Mouse (Mus musculus): ENCODE measurements around the gene Cst6. TPM values are rescaled to one million over a fixed set of nuclear protein-coding genes. Genes with fewer than 3 reads are reported as not detected.

Gene Cst6
- polyA plus RNA-seq, 1 experiment from 2014 or later = 1.3 TPM

GRCm38 (mm10) chr19:5306968-5307734 lies 42.2 kb downstream of the Cst6 start:
- Histone ChIP-seq H3K4me2 (replicated peaks) (peak overlapping the region; percentile 44), H3K4me1 (no peaks in the 10 kb centered on the region), H3K4me3 (peak overlapping the region; percentile 17), H3K9ac (no peak overlapping the region), H3K27ac (no peak overlapping the region), H3K9me3 (no peaks in the 10 kb centered on the region), H3K36me3 (peaks cover 16% of the 10 kb centered on the region), H3K27me3 (peaks cover 19% of the 10 kb centered on the region)
- WGBS = 41% methylated on average over 98 of the region's 98 CpGs
- 0 out of 2 replicates have a peak, but pooled peaks have one; percentile 22 for ATAC-seq (ENCODE audit: insufficient number of reproducible peaks, insufficient read depth, low FRiP score, low TSS enrichment)

DNA sequence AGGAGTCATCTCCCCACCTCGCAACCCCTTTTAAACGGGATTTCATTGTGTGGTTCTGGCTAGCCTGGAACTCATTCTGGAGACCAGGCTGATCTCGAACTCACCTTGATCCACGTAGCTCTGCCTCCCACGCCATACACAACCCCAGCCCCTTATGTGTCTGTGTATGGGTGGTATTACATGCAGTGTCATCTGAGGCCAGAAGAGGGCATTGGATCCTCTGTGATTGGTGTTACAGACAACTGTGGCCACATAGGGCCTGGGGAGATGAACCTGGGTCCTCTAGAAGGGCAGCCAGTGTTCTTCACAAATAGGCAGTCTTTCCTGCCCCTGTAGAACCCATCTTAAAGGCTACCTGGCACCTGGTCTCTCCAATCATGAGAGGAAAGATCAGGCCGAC lies 43.1 kb downstream of the Cst6 start:
- Histone ChIP-seq H3K4me2 (replicated peaks) (no peak overlapping the region), H3K36me3 (peaks cover 16% of the 10 kb centered on the region), H3K27me3 (peaks cover 19% of the 10 kb centered on the region), H3K27ac (no peak overlapping the region), H3K4me3 (no peak overlapping the region), H3K4me1 (no peaks in the 10 kb centered on the region), H3K9ac (no peak overlapping the region), H3K9me3 (no peaks in the 10 kb centered on the region)
- WGBS = 84% methylated on average over 6 of the region's 6 CpGs
- no peak for ATAC-seq (ENCODE audit: insufficient number of reproducible peaks, insufficient read depth, low FRiP score, low TSS enrichment)

DNA sequence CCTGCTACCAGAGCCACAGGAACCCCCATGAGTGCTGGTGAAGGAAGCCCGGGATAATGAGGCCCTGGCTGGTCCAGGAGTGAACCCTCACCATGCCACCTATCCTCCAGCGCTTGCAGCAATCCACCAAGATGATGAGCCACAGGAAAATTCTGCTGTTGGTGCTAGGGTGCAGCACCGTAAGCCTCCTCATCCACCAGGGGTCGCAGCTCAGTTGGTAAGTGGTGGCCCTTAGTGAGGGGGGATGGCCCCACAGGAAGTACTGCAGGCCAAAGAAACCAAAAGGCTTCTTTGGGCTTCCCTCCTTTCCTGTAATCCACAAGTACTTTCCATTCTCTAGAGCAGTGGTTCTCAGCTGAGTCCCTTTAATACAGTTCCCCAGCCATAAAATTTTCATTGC lies 46.9 kb downstream of the Cst6 start:
- H3K36me3 ChIP-seq = peaks cover 14% of the 10 kb centered on the region
- H3K27me3 ChIP-seq = peaks cover 11% of the 10 kb centered on the region
- H3K27ac ChIP-seq = no peak overlapping the region
- H3K4me1 ChIP-seq = peaks cover 15% of the 10 kb centered on the region
- no peak overlapping the region for H3K4me3 ChIP-seq
- no peak overlapping the region for H3K4me2 ChIP-seq (replicated peaks)
- H3K9ac ChIP-seq = no peak overlapping the region
- no peak for ATAC-seq (ENCODE audit: insufficient number of reproducible peaks, insufficient read depth, low FRiP score, low TSS enrichment)
- WGBS = 18% methylated on average over 4 of the region's 4 CpGs
- H3K9me3 ChIP-seq = no peaks in the 10 kb centered on the region

- Histone ChIP-seq H3K27me3 (no peaks in the 10 kb centered on the region), H3K27ac (no peak overlapping the region), H3K4me3 (no peak overlapping the region), H3K36me3 (no peaks in the 10 kb centered on the region), H3K9me3 (no peaks in the 10 kb centered on the region), H3K4me1 (peaks cover 22% of the 10 kb centered on the region), H3K4me2 (replicated peaks) (no peak overlapping the region), H3K9ac (no peak overlapping the region)
- no peak for ATAC-seq (ENCODE audit: insufficient number of reproducible peaks, insufficient read depth, low FRiP score, low TSS enrichment)
- WGBS = 73% methylated on average over 6 of the region's 6 CpGs
Measured at GRCm38 (mm10) chr19:5300588-5300987, 48.8 kb downstream of the Cst6 start.

GRCm38 (mm10) chr19:5297903-5298800 lies 51.2 kb downstream of the Cst6 start, which contains the start of gene Gal3st3:
TSS of gene Gal3st3 (plus strand) at chr19:5298331.
- Histone ChIP-seq H3K4me1 (peaks cover 32% of the 10 kb centered on the region), H3K36me3 (peaks cover 7% of the 10 kb centered on the region), H3K4me3 (peak within 1 kb of the TSS; percentile 48), H3K27ac (peak within 1 kb of the TSS; percentile 56), H3K27me3 (no peaks in the 10 kb centered on the region), H3K9me3 (no peaks in the 10 kb centered on the region), H3K9ac (peak within 1 kb of the TSS; percentile 69), H3K4me2 (replicated peaks) (peak within 1 kb of the TSS; percentile 59)
- ATAC-seq (ENCODE audit: insufficient number of reproducible peaks, insufficient read depth, low FRiP score, low TSS enrichment) = peak; percentile 44; the same call in 1 of the 2 replicates
- WGBS = 5% methylated on average over 32 of the region's 32 CpGs

- Histone ChIP-seq H3K36me3 (peaks cover 20% of the 10 kb centered on the region), H3K27ac (no peak overlapping the region), H3K4me1 (peaks cover 32% of the 10 kb centered on the region), H3K27me3 (no peaks in the 10 kb centered on the region), H3K9me3 (no peaks in the 10 kb centered on the region), H3K4me3 (no peak overlapping the region), H3K9ac (no peak overlapping the region), H3K4me2 (replicated peaks) (no peak overlapping the region)
- ATAC-seq (ENCODE audit: insufficient number of reproducible peaks, insufficient read depth, low FRiP score, low TSS enrichment) = no peak
- WGBS = 81% methylated on average over 5 of the region's 5 CpGs
Measured at GRCm38 (mm10) chr19:5296630-5297029, 52.7 kb downstream of the Cst6 start.

GRCm38 (mm10) chr19:5295736-5296075 lies 53.7 kb downstream of the Cst6 start:
- no peaks in the 10 kb centered on the region for H3K27me3 ChIP-seq
- peak; percentile 39; the same call in 1 of the 2 replicates for ATAC-seq (ENCODE audit: insufficient number of reproducible peaks, insufficient read depth, low FRiP score, low TSS enrichment)
- H3K4me2 ChIP-seq (replicated peaks) = peak overlapping the region; percentile 67
- peak overlapping the region; percentile 78 for H3K4me3 ChIP-seq
- H3K9me3 ChIP-seq = no peaks in the 10 kb centered on the region
- WGBS = 6% methylated on average over 13 of the region's 13 CpGs
- peak overlapping the region; percentile 80 for H3K9ac ChIP-seq
- peaks cover 32% of the 10 kb centered on the region for H3K4me1 ChIP-seq
- peaks cover 28% of the 10 kb centered on the region for H3K36me3 ChIP-seq
- H3K27ac ChIP-seq = peak overlapping the region; percentile 89

DNA sequence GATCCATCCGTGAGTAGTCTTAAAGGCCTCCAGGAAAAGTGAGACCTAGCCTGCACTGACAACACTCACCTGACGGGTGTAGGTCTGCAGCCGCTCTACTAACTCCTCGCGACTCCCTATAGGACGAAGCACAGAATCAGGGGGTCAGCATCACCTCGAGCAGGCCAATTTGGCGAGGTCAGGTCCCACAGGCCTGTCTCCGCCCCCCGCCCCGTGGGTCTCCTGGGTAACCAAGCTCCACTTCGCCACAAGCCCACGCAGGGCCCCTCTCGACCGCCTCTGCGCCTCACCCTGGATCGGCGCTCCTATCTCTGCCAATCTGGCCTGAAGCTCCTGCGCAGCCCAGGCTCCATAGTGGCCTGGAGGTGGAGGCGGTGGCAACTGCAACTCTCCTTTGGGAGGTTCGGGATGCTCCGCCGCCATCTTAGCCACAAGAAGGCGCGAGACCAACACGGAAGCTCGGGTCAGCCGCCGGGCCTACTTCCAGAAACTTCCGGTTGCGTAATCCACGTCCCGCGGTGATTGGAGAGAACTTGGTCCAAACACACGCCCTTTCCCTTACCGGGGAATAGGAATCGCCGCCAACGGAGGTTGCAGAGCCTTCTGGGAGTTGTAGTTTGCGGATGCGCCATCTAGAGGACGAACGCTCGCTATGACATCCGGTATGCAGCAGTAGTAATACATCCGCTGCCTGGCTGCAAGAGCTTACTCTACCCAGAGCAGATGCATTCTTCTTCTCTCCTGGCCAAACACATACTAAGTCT lies 54.2 kb downstream of the Cst6 start, which contains the start of gene Sf3b2:
Sf3b2 (minus strand) TSS at position 484 of the 764 bp plus-strand sequence.
- H3K4me1 ChIP-seq = peaks cover 32% of the 10 kb centered on the region
- ATAC-seq (ENCODE audit: insufficient number of reproducible peaks, insufficient read depth, low FRiP score, low TSS enrichment) = peak; percentile 92
- H3K36me3 ChIP-seq = peaks cover 34% of the 10 kb centered on the region
- H3K27me3 ChIP-seq = no peaks in the 10 kb centered on the region
- peak within 1 kb of the TSS; percentile 92 for H3K4me2 ChIP-seq (replicated peaks)
- peak within 1 kb of the TSS; percentile 89 for H3K27ac ChIP-seq
- H3K4me3 ChIP-seq = peak within 1 kb of the TSS; percentile 78
- under 1% methylated on average over 46 of the region's 46 CpGs for WGBS
- H3K9ac ChIP-seq = peak within 1 kb of the TSS; percentile 80
- H3K9me3 ChIP-seq = no peaks in the 10 kb centered on the region

Other genes starting within 250 kb of the Cst6 start
- 247 and 248 TPM in 2 replicates for gene Rab1b, start 242.5 kb downstream of the Cst6 start, polyA plus RNA-seq (2016; fragmentation: Nextera tagmentation; extraction: Ambion mirVana)
- 30.6 and 35.3 TPM in 2 replicates for gene Klc2, start 231.0 kb downstream of the Cst6 start, polyA plus RNA-seq (2016; fragmentation: Nextera tagmentation; extraction: Ambion mirVana)
- gene Pacs1, start 76.5 kb downstream of the Cst6 start, polyA plus RNA-seq (2016; fragmentation: Nextera tagmentation; extraction: Ambion mirVana) = 31.3 and 32.2 TPM in 2 replicates
- 386 and 406 TPM in 2 replicates for gene Sf3b2, start 54.1 kb downstream of the Cst6 start, polyA plus RNA-seq (2016; fragmentation: Nextera tagmentation; extraction: Ambion mirVana)
- gene Gal3st3, start 51.2 kb downstream of the Cst6 start, polyA plus RNA-seq (2016; fragmentation: Nextera tagmentation; extraction: Ambion mirVana) = 8.1 and 8.5 TPM in 2 replicates
- gene Catsper1, start 13.8 kb downstream of the Cst6 start, polyA plus RNA-seq (2016; fragmentation: Nextera tagmentation; extraction: Ambion mirVana) = not detected in 2 replicates
- 63.5 and 66.8 TPM in 2 replicates for gene Eif1ad, start 17.2 kb upstream of the Cst6 start, polyA plus RNA-seq (2016; fragmentation: Nextera tagmentation; extraction: Ambion mirVana)
- 384 and 411 TPM in 2 replicates for gene Banf1, start 17.6 kb upstream of the Cst6 start, polyA plus RNA-seq (2016; fragmentation: Nextera tagmentation; extraction: Ambion mirVana)
- 98.9 and 107 TPM in 2 replicates for gene Sart1, start 39.1 kb upstream of the Cst6 start, polyA plus RNA-seq (2016; fragmentation: Nextera tagmentation; extraction: Ambion mirVana)
- gene Tsga10ip, start 53.0 kb upstream of the Cst6 start, polyA plus RNA-seq (2016; fragmentation: Nextera tagmentation; extraction: Ambion mirVana) = 0.45 and 0.55 TPM in 2 replicates
- 303 and 323 TPM in 2 replicates for gene Drap1, start 75.4 kb upstream of the Cst6 start, polyA plus RNA-seq (2016; fragmentation: Nextera tagmentation; extraction: Ambion mirVana)
- gene AI837181, start 75.6 kb upstream of the Cst6 start, polyA plus RNA-seq (2016; fragmentation: Nextera tagmentation; extraction: Ambion mirVana) = 67.2 and 67.9 TPM in 2 replicates
- not detected in 2 replicates for gene Fosl1, start 98.0 kb upstream of the Cst6 start, polyA plus RNA-seq (2016; fragmentation: Nextera tagmentation; extraction: Ambion mirVana)
- 10.8 and 11.0 TPM in 2 replicates for gene Ccdc85b, start 108.3 kb upstream of the Cst6 start, polyA plus RNA-seq (2016; fragmentation: Nextera tagmentation; extraction: Ambion mirVana)
- 146 and 150 TPM in 2 replicates for gene Fibp, start 111.0 kb upstream of the Cst6 start, polyA plus RNA-seq (2016; fragmentation: Nextera tagmentation; extraction: Ambion mirVana)
- 1.9 and 2.1 TPM in 2 replicates for gene Ctsw, start 118.9 kb upstream of the Cst6 start, polyA plus RNA-seq (2016; fragmentation: Nextera tagmentation; extraction: Ambion mirVana)
- gene Efemp2, start 124.4 kb upstream of the Cst6 start, polyA plus RNA-seq (2016; fragmentation: Nextera tagmentation; extraction: Ambion mirVana) = 145 TPM in 2 replicates
- 44.1 and 46.6 TPM in 2 replicates for gene Mus81, start 138.8 kb upstream of the Cst6 start, polyA plus RNA-seq (2016; fragmentation: Nextera tagmentation; extraction: Ambion mirVana)
- gene Cfl1, start 140.9 kb upstream of the Cst6 start, polyA plus RNA-seq (2016; fragmentation: Nextera tagmentation; extraction: Ambion mirVana) = 2,582 and 2,586 TPM in 2 replicates
- 0.15 TPM in 1 of 2 replicates, not detected in the other for gene 1700020D05Rik, start 154.2 kb upstream of the Cst6 start, polyA plus RNA-seq (2016; fragmentation: Nextera tagmentation; extraction: Ambion mirVana)
- gene Snx32, start 161.0 kb upstream of the Cst6 start, polyA plus RNA-seq (2016; fragmentation: Nextera tagmentation; extraction: Ambion mirVana) = 11.9 and 15.2 TPM in 2 replicates
- 1.3 and 1.6 TPM in 2 replicates for gene Ovol1, start 211.1 kb upstream of the Cst6 start, polyA plus RNA-seq (2016; fragmentation: Nextera tagmentation; extraction: Ambion mirVana)
- gene Ap5b1, start 218.5 kb upstream of the Cst6 start, polyA plus RNA-seq (2016; fragmentation: Nextera tagmentation; extraction: Ambion mirVana) = 2.8 and 3.2 TPM in 2 replicates